Mouse (Mus musculus) megakaryocyte, embryonic 14.5 days (primary cell): ENCODE data around the gene Mt1. TPM values are rescaled to one million over a fixed set of nuclear protein-coding genes. Genes with fewer than 3 reads are reported as not detected.

Experiments
- H3K27me3 ChIP-seq: replicated peaks from 2 replicates; pipeline ENCODE3; 2012; ENCODE audit warnings: inconsistent platforms
- H3K36me3 ChIP-seq: replicated peaks from 2 replicates; pipeline ENCODE3; 2012; ENCODE audit warnings: low read length, inconsistent platforms, mixed read lengths
- H3K4me1 ChIP-seq: 2 replicates; pipeline ENCODE4 v1.6.1; 2012; ENCODE audit warnings: inconsistent platforms
- H3K4me3 ChIP-seq: replicated peaks from 2 replicates; pipeline ENCODE3; 2012; ENCODE audit warnings: moderate library complexity, mild to moderate bottlenecking, inconsistent platforms
- H3K9me3 ChIP-seq: 2 replicates; pipeline ENCODE4 v1.6.1; 2012; ENCODE audit warnings: inconsistent platforms
- FLI1 ChIP-seq: IDR thresholded peaks from 2 replicates; pipeline ENCODE4 v1.6.1; 2012; ENCODE audit warnings: low read length, inconsistent platforms, mixed read lengths
- GATA1 ChIP-seq: IDR thresholded peaks from 3 replicates; pipeline ENCODE4 v1.6.1; 2012; ENCODE audit warnings: mixed read lengths, low read length, inconsistent platforms, borderline replicate concordance
- polyA plus RNA-seq: library from polyadenylated mRNA; stranded (reverse); fragments of >175 nt; gene quantifications from 2 replicates; pipeline ENCODE4 v1.2.3, GENCODE M21; 2012; ENCODE audit warnings: low replicate concordance; ENCODE audit not compliant: insufficient read depth

Gene Mt1
- polyA plus RNA-seq, 1 experiment: 878 TPM

DNA sequence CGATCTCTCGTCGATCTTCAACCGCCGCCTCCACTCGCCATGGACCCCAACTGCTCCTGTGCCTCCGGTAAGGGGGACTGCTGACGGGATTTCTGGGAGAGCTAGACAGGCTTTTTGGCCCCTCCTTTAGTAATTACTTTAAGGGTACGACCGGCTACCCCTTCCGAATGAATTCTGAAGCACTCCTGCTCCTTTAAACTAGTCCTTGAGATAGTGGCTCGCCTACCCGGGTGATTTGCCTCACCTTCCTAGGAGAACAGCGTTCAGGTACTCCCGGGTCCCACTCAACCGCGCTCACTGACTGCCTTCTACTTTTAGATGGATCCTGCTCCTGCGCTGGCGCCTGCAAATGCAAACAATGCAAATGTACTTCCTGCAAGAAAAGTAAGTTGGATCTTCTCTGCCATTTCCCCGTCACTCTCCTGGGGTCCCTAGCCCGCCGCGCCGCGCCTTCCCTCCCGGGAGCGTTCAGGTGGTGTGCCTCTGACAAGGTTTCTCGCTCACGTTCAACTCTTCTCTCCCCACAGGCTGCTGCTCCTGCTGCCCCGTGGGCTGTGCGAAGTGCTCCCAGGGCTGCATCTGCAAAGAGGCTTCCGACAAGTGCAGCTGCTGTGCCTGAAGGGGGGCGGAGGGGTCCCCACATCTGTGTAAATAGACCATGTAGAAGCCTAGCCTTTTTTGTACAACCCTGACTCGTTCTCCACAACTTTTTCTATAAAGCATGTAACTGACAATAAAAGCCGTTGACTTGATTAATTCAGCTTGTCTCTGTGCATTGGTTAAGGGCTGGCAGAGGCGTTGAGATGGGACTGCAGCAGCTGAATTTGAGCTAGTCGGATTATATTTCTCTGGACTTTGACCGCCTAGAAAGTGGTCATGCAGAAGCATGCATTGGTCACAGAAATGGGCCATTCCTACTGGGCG is 5.8 kb upstream of the Mt1 start:
- Histone ChIP-seq H3K4me1 (peaks cover 88% of the 10 kb centered on the region), H3K4me3 (peak overlapping the region; percentile 94), H3K36me3 (no peaks in the 10 kb centered on the region), H3K9me3 (no peaks in the 10 kb centered on the region), H3K27me3 (peaks cover 7% of the 10 kb centered on the region)
- TF ChIP-seq FLI1 (no peak), GATA1 (no peak)

DNA sequence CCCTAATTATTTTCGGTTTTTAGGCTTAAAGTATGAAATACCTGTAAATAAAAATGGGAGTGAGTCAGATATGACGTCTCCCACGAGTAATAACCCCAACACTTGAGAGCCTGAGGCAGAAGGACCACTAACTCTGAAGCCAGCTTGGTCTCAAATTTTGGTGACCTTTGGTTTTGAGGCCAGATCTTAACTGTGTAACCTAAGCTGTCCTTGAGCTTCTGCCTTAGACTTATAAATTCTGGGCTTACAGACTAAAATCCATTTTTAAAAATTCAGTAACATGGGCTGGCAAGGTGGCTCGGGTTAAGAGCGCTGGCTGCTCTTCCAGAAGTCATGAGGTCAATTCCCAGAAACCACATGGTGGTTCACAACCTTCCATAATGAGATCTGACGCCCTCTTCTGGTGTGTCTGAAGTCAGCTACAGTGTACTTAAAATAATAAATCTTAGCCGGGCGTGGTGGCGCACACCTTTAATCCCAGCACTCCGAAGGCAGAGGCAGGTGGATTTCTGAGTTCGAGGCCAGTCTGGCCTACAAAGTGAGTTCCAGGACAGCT is 5.0 kb upstream of the Mt1 start:
- Histone ChIP-seq H3K27me3 (peaks cover 7% of the 10 kb centered on the region), H3K36me3 (no peaks in the 10 kb centered on the region), H3K9me3 (no peaks in the 10 kb centered on the region), H3K4me3 (peak overlapping the region; percentile 94), H3K4me1 (peaks cover 92% of the 10 kb centered on the region)
- no peak for TF ChIP-seq FLI1
- no peak for TF ChIP-seq GATA1

DNA sequence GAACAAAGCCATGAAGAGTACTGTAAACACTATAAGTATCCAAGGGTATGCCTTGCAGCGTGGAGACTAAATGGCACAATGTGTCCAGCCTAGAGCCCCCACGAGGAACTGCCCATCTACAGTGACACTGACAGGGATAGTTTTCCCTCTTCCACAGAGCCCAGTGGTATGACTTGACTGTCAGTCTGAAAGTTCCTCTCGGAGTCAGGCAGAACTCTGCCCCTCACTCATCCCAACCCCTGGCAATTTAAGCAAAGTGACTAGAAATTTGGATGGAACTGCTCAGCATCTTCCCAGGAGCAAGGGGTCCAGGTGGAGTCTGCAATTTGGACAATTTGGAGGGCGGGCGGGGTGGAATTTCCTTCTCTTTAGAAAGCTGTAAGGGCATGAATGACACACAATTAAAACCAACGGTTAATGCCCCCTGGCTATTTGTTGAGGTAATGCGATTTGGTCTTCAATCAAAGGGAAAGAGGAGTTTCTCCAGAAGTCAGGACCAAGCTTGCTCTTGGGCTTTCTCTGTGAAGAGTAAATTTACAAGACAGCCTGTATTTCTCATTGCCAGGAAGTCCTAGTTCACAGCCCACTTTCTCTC is 4.2 kb upstream of the Mt1 start:
- Histone ChIP-seq H3K4me1 (peaks cover 89% of the 10 kb centered on the region), H3K4me3 (peak overlapping the region; percentile 66), H3K27me3 (peaks cover 7% of the 10 kb centered on the region), H3K9me3 (no peaks in the 10 kb centered on the region), H3K36me3 (no peaks in the 10 kb centered on the region)
- no peak for TF ChIP-seq FLI1
- no peak for TF ChIP-seq GATA1

DNA sequence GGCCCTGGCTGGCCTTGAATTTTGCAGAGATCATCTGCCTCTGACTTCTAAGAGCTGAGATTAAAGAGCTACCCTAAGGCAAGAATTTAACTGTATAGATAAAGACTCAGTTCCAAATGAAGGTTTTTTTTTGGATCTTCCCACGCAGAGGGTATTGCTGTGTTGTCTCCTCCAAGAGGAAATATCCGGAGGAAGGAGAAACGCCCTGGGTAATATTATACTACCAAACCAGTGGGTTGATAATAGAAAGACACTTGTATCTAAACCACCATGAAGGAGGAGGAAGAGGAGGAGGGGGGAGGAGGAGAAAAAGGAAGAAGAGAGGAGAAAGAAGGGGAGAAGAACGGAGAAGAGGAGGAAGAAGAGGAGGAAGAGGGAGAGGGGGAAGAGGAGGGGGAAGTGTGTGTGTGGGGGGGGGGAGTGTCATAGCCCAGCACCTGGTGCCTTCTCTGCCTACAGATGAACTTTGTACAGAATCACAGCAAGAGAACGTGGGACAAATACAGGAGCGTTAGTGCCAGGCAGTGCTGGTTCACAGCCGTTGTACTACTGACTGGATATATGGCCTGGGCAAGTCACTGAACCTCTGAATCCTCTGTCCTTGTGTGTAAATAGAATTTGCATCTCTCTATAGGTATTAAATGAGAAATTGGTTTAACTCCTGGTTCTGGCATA is 1.0 kb upstream of the Mt1 start:
- TF ChIP-seq FLI1 (no peak), GATA1 (no peak)
- peak overlapping the region; percentile 94 for H3K4me3 ChIP-seq
- no peaks in the 10 kb centered on the region for H3K27me3 ChIP-seq
- H3K4me1 ChIP-seq: peaks cover 82% of the 10 kb centered on the region
- no peaks in the 10 kb centered on the region for H3K9me3 ChIP-seq
- H3K36me3 ChIP-seq: peaks cover 7% of the 10 kb centered on the region

DNA sequence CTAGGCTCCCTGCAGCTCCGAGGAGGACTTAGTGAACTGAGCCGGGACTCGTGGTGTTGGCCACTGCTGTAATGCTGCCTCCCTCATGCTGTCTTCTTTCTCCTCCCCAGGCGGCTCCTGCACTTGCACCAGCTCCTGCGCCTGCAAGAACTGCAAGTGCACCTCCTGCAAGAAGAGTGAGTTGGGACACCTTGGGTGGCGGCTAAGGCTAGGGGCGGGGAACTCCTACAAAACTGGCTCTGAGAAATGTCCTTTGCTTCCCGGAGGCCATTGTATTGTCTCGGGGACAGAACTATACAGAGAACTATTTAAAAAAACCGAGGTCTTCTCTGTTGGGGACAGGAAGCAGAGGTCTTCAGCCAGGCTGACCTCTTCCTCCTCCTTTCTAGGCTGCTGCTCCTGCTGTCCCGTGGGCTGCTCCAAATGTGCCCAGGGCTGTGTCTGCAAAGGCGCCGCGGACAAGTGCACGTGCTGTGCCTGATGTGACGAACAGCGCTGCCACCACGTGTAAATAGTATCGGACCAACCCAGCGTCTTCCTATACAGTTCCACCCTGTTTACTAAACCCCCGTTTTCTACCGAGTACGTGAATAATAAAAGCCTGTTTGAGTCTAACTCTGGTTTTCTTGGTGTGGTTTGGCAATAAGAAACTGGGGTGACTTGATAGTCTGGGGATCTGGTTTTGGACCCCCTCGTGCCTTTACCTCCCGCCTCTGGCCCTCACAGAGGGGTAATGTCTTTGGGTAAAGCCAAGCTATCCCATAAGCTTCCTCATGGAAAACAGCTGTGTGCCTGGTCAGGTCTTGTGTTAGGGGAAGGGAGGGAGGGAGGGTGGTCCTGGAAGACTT is 1.1 kb downstream of the Mt1 start:
- Histone ChIP-seq H3K27me3 (peaks cover 5% of the 10 kb centered on the region), H3K36me3 (peaks cover 7% of the 10 kb centered on the region), H3K4me3 (peak overlapping the region; percentile 94), H3K4me1 (peaks cover 80% of the 10 kb centered on the region), H3K9me3 (no peaks in the 10 kb centered on the region)
- TF ChIP-seq FLI1: no peak
- TF ChIP-seq GATA1: no peak

DNA sequence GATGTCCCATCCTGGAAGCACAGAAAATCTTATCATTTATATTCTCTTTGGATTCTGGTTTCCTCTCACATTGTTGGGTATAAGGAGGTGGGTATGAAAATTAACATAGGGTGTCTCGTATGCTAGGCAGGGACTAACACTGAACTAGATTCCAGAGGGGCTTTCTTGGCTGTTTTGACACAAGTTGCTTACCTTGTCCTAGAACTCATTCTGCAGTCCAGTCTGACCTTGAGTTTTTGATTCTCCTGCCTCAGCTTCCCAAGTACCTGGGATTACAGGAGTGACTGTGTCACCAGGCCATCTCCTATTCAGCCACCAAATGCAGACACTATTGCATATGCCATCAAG is 1.7 kb downstream of the Mt1 start:
- peaks cover 7% of the 10 kb centered on the region for H3K36me3 ChIP-seq
- H3K4me3 ChIP-seq: peak overlapping the region; percentile 94
- H3K4me1 ChIP-seq: peaks cover 74% of the 10 kb centered on the region
- no peaks in the 10 kb centered on the region for H3K9me3 ChIP-seq
- H3K27me3 ChIP-seq: peaks cover 5% of the 10 kb centered on the region
- no peak for TF ChIP-seq FLI1
- no peak for TF ChIP-seq GATA1

DNA sequence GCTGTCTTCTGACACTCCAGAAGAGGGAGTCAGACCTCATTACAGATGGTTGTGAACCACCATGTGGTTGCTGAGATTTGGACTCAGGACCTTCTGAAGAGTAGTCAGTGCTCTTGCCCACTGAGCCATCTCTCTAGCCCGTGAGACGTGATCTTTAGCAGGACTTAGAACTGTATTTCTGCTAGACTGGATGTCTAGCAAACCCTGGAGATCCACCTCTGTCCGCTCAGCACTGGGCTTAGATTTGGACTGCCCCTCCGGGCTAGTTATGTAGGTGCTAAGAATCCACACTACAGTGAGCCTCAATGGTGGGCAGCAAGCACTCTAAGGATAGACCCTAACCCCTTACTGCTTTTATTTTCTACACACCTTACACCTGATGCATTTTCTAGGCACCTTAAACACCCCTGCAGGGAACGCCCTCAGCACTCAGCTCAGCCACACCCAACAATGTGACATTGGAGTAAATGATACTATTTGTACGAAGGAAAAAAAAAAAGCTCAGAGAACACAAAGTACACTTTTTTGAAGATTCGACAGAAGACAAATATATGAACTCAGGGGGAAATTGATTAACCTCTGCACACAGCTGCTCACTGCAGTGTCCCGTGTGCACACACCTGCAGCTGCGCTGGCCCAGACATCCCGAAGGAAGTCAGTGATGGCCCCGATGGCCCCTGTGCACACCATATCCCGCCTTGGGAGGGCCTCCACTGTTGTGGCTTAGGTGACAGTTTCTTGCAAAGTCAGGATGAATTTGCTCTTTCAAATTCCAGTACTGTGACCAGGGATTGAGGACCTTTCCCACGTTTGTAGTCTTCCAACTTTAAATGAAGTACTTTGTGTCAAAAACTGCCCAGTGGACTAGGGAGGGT is 3.4 kb downstream of the Mt1 start:
- H3K4me1 ChIP-seq: peaks cover 77% of the 10 kb centered on the region
- peaks cover 7% of the 10 kb centered on the region for H3K36me3 ChIP-seq
- H3K27me3 ChIP-seq: peaks cover 23% of the 10 kb centered on the region
- H3K9me3 ChIP-seq: no peaks in the 10 kb centered on the region
- no peak for TF ChIP-seq FLI1
- TF ChIP-seq GATA1: no peak
- H3K4me3 ChIP-seq: peak overlapping the region; percentile 91

DNA sequence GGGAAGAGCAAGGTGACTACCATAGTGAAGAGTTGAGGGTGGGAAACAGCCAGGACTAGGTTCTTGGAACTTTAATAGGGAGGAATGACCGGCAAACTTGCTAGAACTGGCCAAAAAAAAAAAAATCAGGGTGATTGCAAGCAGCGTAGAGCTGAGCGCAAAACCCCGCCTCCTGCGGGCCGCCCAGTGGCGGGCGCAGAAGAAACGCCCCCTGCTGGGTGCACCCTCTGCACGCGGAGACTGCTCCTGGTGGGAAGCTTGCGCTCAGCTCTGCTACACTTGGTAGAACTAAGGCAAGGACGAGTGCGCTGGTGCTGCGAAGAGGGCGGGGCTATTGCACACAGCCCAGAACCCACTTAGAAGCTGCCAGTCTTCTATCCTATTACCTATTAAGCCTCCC is 4.2 kb downstream of the Mt1 start:
- H3K36me3 ChIP-seq: peaks cover 7% of the 10 kb centered on the region
- peaks cover 76% of the 10 kb centered on the region for H3K4me1 ChIP-seq
- H3K27me3 ChIP-seq: peaks cover 28% of the 10 kb centered on the region
- H3K4me3 ChIP-seq: peak overlapping the region; percentile 91
- no peak for TF ChIP-seq GATA1
- no peak for TF ChIP-seq FLI1
- no peaks in the 10 kb centered on the region for H3K9me3 ChIP-seq
